Mouse (Mus musculus) hindbrain, embryonic 15.5 days (tissue): ENCODE data around the gene Rbm38. TPM values are rescaled to one million over a fixed set of nuclear protein-coding genes. Genes with fewer than 3 reads are reported as not detected.
A peak's percentile ranks its signal among the peaks of the same experiment; 100 is the strongest.

Experiments used
- ATAC-seq: fragments of 200-750 bp; cut with Nextera tagmentation; 2 replicates; pipeline ENCODE4 v1.8.0; 2017; ENCODE audit warnings: low read depth, moderate number of reproducible peaks, moderate TSS enrichment; ENCODE audit not compliant: low FRiP score
- H3K27ac ChIP-seq: fragments of 300-500 bp; sonication (generic); replicated peaks from 2 replicates; pipeline ENCODE4 v1.5.1; 2015; ENCODE audit warnings: mild to moderate bottlenecking, inconsistent platforms
- H3K27me3 ChIP-seq: fragments of 300-500 bp; sonication (generic); 2 replicates; pipeline ENCODE4 v1.6.1; 2015; ENCODE audit warnings: control low read depth, inconsistent platforms
- H3K36me3 ChIP-seq: fragments of 300-500 bp; sonication (generic); 2 replicates; pipeline ENCODE4 v1.6.1; 2015; ENCODE audit warnings: control low read depth, inconsistent platforms
- H3K4me1 ChIP-seq: fragments of 300-500 bp; sonication (generic); replicated peaks from 2 replicates; pipeline ENCODE4 v1.6.1; 2015; ENCODE audit warnings: control low read depth, inconsistent platforms
- H3K4me2 ChIP-seq: fragments of 300-500 bp; sonication (generic); 2 replicates; pipeline ENCODE4 v1.6.1; 2015; ENCODE audit warnings: moderate library complexity, mild to moderate bottlenecking, inconsistent platforms
- H3K4me3 ChIP-seq: fragments of 300-500 bp; sonication (generic); 2 replicates; pipeline ENCODE4 v1.5.1; 2015; ENCODE audit warnings: mild to moderate bottlenecking, inconsistent platforms
- H3K9ac ChIP-seq: fragments of 300-500 bp; sonication (generic); 2 replicates; pipeline ENCODE4 v1.6.1; 2015; ENCODE audit warnings: inconsistent platforms
- H3K9me3 ChIP-seq: fragments of 300-500 bp; sonication (generic); 2 replicates; pipeline ENCODE4 v1.6.1; 2016; ENCODE audit warnings: control low read depth, inconsistent platforms
- WGBS: fragments of 180-500 bp; shearing (Covaris S2); methylation state at CpG from one replicate; pipeline ENCODE4 v1.1.7; 2015; 5-methylcytosine and 5-hydroxymethylcytosine counted together
- polyA plus RNA-seq: library from polyadenylated mRNA; unstranded; fragments of >200 nt; fragmentation: Nextera tagmentation; extraction: Ambion mirVana; gene quantifications from 2 replicates; pipeline ENCODE4 v1.2.1, GENCODE M21; 2015

Rbm38 gene
- polyA plus RNA-seq, 1 experiment from 2014 or later = 17.3 TPM

DNA sequence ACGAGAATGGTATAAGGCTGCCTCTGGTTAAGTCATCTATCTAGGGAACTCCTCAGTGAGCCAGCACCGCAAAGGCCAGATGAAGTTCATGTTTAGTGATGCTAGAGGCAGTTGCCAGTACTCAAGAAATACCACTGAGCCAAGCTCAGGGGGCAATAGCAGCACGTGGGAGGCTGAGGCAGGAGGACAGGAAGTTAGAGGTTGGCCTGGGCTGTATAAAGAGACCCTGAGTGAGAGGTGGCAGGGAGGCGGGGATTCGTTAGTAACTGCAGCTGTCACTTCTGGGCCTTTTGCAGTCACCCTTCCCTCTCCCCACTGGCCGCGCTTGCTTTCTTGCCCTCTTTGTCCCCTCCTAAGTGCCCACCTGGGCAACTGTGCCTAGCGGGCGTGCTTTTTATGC lies 976 bp upstream of the Rbm38 start:
- H3K9me3 ChIP-seq = no peaks in the 10 kb centered on the region
- peak overlapping the region; percentile 41 for H3K4me3 ChIP-seq
- peaks cover 17% of the 10 kb centered on the region for H3K36me3 ChIP-seq
- peaks cover 26% of the 10 kb centered on the region for H3K27me3 ChIP-seq
- no peak overlapping the region for H3K9ac ChIP-seq
- WGBS = 14% methylated on average over 9 of the region's 9 CpGs
- H3K27ac ChIP-seq = no peak overlapping the region
- H3K4me1 ChIP-seq = peaks cover 39% of the 10 kb centered on the region
- H3K4me2 ChIP-seq = peak overlapping the region; percentile 78
- no peak; the same call in 1 of the 2 replicates for ATAC-seq

DNA sequence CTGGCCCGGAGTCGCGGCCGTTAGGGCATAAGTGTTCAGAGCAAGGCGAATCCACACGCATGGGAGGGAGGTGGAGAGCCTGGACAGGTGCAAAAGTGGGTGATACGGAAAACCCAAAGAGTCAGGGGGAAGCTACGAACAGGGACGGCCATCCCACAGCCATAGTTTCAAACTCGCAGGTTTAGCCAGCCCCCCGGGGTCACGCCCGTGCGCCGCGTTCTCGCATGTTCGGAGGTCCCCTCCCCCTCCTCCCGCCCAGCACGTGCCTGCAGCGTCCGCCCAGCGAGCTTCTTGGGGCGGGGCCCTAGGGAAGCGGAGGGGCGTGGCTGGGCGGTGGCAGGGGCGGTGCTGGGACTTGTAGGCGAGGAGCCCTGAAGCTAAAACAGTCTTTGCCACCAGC lies 508 bp upstream of the Rbm38 start:
- Histone ChIP-seq H3K4me3 (peak overlapping the region; percentile 41), H3K4me1 (peaks cover 43% of the 10 kb centered on the region), H3K36me3 (peaks cover 12% of the 10 kb centered on the region), H3K27me3 (peaks cover 26% of the 10 kb centered on the region), H3K9me3 (no peaks in the 10 kb centered on the region), H3K9ac (0 out of 2 replicates have a peak overlapping the region, but pooled peaks have one; percentile 7), H3K4me2 (peak overlapping the region; percentile 78), H3K27ac (no peak overlapping the region)
- WGBS = under 1% methylated on average over 29 of the region's 29 CpGs
- peak; percentile 44 for ATAC-seq

DNA sequence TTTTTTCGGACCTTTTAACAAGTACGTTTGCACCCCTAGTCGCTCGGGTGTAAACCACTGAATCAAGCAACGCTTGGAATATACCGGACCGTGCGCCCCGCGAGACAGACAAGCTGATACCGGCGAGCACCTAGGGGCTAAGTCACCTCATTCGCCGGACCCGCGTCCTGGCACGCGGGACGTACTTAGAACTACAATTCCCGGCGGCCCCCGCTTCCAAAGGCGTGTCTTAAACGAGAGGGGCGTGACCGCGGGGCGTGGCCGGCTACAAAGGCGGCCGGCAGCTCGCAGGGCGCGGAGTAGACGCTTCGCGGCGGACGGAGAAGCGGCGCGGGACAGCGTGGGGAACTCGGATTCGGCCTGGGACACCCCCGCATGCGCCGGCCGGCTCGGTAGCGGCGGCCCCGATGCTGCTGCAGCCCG lies 1.3 kb downstream of the Rbm38 start:
- Histone ChIP-seq H3K4me3 (peak overlapping the region; percentile 82), H3K27me3 (peaks cover 26% of the 10 kb centered on the region), H3K9me3 (no peaks in the 10 kb centered on the region), H3K4me2 (peak overlapping the region; percentile 66), H3K9ac (peak overlapping the region; percentile 61), H3K27ac (peak overlapping the region; percentile 72), H3K4me1 (peaks cover 58% of the 10 kb centered on the region), H3K36me3 (no peaks in the 10 kb centered on the region)
- WGBS = under 1% methylated on average over 47 of the region's 54 CpGs
- peak; percentile 82 for ATAC-seq

DNA sequence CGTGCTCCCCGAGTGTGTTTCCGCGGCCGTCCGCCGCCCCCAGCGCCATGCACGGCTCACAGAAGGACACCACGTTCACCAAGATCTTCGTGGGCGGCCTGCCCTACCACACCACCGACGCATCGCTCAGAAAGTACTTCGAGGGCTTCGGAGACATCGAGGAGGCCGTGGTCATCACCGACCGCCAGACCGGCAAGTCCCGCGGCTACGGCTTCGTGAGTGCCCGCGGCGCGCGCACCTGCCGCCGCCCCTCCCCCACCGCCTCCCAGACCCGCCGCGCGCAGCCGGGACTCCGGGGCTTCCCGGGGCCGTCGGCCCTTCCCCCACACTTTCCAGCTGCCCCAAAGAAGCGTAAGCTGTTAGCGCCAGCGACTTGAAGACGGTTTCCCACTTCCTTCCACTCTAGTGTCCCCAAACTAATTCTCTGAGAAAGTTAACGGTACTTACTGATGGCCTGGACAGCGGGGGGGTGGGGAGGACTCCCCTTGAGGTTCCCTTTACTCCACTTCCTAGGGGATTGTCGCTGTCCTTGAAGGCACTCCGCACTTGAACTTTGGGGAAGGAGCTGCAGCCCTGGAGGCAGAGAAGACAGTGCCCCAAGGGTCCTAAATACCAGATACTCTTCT lies 1.9 kb downstream of the Rbm38 start:
- peaks cover 60% of the 10 kb centered on the region for H3K4me1 ChIP-seq
- ATAC-seq = peak; percentile 56
- peak overlapping the region; percentile 82 for H3K4me3 ChIP-seq
- H3K4me2 ChIP-seq = peak overlapping the region; percentile 66
- peak overlapping the region; percentile 72 for H3K27ac ChIP-seq
- H3K9ac ChIP-seq = peak overlapping the region; percentile 61
- WGBS = under 1% methylated on average over 49 of the region's 51 CpGs
- no peaks in the 10 kb centered on the region for H3K36me3 ChIP-seq
- no peaks in the 10 kb centered on the region for H3K9me3 ChIP-seq
- H3K27me3 ChIP-seq = peaks cover 26% of the 10 kb centered on the region

DNA sequence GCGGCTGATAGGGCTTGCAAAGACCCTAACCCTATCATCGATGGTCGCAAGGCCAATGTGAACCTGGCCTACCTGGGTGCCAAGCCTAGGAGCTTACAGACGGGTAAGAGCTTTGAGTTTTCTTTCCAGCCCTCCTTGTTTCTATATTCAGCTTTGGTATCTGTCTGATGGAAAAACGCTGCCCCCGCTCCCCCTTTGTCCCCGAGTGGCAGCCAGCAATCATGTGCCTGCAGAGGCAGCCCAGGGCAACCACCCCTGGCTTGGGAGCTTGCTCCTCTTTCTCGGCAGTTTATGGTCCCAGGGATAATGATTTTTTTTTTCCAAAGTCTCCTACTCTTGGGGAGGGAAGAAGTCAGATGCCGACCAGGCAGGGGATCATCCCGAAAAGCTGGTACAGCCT lies 2.5 kb downstream of the Rbm38 start:
- H3K4me2 ChIP-seq = peak overlapping the region; percentile 66
- H3K4me1 ChIP-seq = peaks cover 63% of the 10 kb centered on the region
- peak overlapping the region; percentile 82 for H3K4me3 ChIP-seq
- no peak for ATAC-seq
- 29% methylated on average over 10 of the region's 10 CpGs for WGBS
- H3K36me3 ChIP-seq = no peaks in the 10 kb centered on the region
- no peak overlapping the region for H3K27ac ChIP-seq
- no peaks in the 10 kb centered on the region for H3K9me3 ChIP-seq
- H3K27me3 ChIP-seq = peaks cover 26% of the 10 kb centered on the region
- H3K9ac ChIP-seq = peak overlapping the region; percentile 61; the same call in 1 of the 2 replicates

DNA sequence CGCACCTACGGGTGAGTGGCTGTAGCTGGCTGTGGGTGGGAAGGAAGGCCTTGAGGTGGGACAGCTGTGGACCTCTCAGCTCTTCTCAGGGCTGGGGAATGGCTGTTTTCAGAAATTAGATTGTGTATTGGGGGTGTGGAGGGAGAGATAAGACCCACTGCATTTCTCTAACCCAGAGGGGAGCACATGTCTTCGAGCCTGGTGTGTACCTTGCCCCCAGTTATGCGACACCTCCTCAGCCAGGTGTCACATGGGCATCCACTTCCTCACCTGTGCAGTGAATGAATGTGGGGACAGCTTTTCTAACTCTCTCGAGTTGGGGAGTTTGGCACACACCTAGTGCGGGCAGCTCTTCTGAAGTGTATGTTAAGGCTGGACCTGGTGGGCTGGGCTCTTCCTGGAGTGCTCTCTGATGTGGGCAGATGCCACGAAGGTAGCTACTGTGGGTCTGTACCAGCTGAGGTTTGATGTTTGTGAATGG lies 3.1 kb downstream of the Rbm38 start:
- Histone ChIP-seq H3K36me3 (no peaks in the 10 kb centered on the region), H3K27me3 (peaks cover 26% of the 10 kb centered on the region), H3K4me3 (peak overlapping the region; percentile 82; the same call in 1 of the 2 replicates), H3K9ac (no peak overlapping the region), H3K27ac (no peak overlapping the region), H3K4me1 (peaks cover 65% of the 10 kb centered on the region), H3K9me3 (no peaks in the 10 kb centered on the region), H3K4me2 (peak overlapping the region; percentile 66)
- ATAC-seq = no peak
- 92% methylated on average over 7 of the region's 7 CpGs for WGBS

DNA sequence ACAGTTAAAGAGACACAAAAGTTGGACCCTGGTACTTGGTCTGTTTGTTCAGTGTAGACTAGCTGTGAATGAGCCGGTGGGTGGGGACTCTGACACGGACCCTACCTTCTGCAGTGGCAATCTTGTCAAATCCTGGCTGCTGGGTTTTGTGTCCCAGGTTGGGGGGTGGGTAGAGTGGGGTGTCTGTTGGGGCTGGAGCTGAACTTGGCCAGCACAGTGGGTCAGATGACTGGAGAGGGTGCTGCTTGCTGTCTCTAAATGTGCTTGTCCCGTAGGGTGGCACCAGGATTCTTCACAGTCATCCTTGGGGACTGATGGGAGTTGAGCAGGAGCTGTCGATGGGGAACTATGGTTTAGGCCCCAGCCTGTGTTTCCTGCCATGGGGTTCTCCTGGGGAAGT lies 3.7 kb downstream of the Rbm38 start:
- Histone ChIP-seq H3K4me2 (peak overlapping the region; percentile 66), H3K4me3 (no peak overlapping the region), H3K9me3 (no peaks in the 10 kb centered on the region), H3K36me3 (no peaks in the 10 kb centered on the region), H3K27ac (no peak overlapping the region), H3K9ac (no peak overlapping the region), H3K4me1 (peaks cover 65% of the 10 kb centered on the region), H3K27me3 (peaks cover 22% of the 10 kb centered on the region)
- WGBS = 80% methylated on average over 4 of the region's 4 CpGs
- no peak for ATAC-seq

DNA sequence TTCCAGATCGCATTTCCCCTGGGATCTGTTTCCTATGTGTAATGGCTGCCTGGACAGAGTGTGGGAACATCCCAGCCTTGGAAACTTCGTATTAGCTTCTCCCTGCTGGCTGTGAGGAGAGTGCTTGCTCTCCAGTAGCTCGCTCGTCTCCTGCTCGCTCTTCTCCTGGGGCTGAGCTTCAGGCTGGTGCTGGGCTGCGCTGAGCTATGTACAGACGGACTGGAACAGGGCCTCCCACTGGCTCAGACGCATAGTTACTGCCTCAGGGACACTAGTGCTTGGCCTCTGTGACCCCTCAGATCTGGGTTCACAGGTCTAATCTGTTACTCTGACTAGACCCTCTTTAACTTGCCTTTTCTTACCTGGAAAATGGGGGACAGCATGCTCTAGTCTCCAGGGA lies 4.1 kb downstream of the Rbm38 start:
- H3K27me3 ChIP-seq = peaks cover 17% of the 10 kb centered on the region
- H3K4me3 ChIP-seq = no peak overlapping the region
- H3K4me1 ChIP-seq = peaks cover 64% of the 10 kb centered on the region
- 64% methylated on average over 8 of the region's 8 CpGs for WGBS
- no peak overlapping the region for H3K4me2 ChIP-seq
- no peak overlapping the region for H3K9ac ChIP-seq
- no peak overlapping the region for H3K27ac ChIP-seq
- H3K9me3 ChIP-seq = no peaks in the 10 kb centered on the region
- H3K36me3 ChIP-seq = no peaks in the 10 kb centered on the region
- no peak for ATAC-seq

DNA sequence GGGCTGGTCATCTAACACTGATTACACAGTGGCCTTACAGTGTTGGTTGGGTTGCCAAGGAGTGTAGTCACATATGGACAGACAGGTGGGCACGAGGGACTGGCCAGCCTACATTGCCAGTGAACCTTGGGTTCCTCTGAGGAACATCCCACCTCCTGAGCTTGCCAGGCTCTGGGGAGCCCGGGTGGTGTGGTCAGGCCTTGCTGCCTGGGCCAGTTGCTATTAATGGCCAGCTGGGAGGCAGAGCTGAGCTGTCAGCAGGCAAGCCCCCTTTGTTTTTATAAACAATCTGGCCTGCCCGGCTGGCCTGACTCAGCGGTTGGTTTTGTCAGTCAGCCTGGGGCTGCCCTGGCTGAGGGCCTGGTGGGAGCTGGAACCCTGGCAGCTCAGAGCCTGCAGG lies 4.6 kb downstream of the Rbm38 start:
- no peak overlapping the region for H3K27ac ChIP-seq
- no peak overlapping the region; the same call in 1 of the 2 replicates for H3K9ac ChIP-seq
- 22% methylated on average over 4 of the region's 4 CpGs for WGBS
- no peaks in the 10 kb centered on the region for H3K9me3 ChIP-seq
- no peak for ATAC-seq
- H3K36me3 ChIP-seq = no peaks in the 10 kb centered on the region
- no peak overlapping the region for H3K4me3 ChIP-seq
- no peak overlapping the region for H3K4me2 ChIP-seq
- H3K4me1 ChIP-seq = peaks cover 59% of the 10 kb centered on the region
- peaks cover 13% of the 10 kb centered on the region for H3K27me3 ChIP-seq

DNA sequence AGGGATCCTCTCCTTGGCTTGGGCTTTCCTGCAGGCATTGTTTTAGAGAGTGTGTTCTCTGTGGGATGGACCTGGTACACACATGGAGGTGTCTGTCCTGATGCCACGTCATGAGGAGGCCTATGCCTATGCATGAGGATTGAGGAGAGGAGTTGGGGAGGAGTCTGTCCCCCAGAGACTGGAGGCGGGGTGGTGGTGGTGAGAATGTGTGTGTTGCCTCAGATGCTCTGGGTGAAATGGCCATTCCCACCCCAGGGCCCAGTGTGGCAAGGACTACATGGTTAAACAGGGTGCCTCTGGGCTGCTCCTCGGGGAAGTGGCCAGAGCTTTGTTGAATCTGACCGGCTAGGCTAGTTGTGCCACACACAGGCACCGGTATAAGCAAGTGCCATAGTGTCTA lies 6.0 kb downstream of the Rbm38 start:
- no peaks in the 10 kb centered on the region for H3K9me3 ChIP-seq
- H3K27ac ChIP-seq = no peak overlapping the region
- no peak overlapping the region for H3K4me2 ChIP-seq
- no peaks in the 10 kb centered on the region for H3K36me3 ChIP-seq
- H3K4me1 ChIP-seq = peaks cover 51% of the 10 kb centered on the region
- WGBS = 86% methylated on average over 5 of the region's 5 CpGs
- H3K9ac ChIP-seq = no peak overlapping the region
- ATAC-seq = no peak
- no peak overlapping the region for H3K4me3 ChIP-seq
- H3K27me3 ChIP-seq = peaks cover under 1% of the 10 kb centered on the region; the same call in 1 of the 2 replicates

DNA sequence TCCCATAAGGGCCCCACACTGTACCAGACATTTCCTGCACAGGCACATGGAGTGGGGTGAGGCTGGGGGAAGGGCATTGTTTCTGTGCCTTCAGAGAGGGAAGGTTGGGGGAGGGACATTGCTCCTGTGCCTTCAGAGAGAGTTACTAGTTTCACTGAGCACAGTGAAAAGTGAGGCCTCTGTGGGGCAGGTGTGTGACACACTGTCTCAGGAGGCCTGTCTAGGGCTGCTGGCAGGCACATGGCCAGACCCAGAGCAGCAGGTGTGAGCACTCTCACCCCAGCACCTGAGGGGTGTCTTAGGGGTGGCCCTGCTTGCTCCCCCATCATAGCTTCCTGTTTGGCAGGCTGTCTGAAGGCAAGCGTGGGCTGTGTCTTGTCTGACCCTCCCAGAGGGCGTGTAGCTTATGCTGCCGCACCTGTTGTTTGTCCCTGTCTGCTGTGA lies 6.4 kb downstream of the Rbm38 start:
- H3K36me3 ChIP-seq = 0 out of 2 replicates have a peak, but pooled peaks cover 1% of the 10 kb centered on the region
- 92% methylated on average over 3 of the region's 3 CpGs for WGBS
- H3K27me3 ChIP-seq = no peaks in the 10 kb centered on the region
- H3K4me3 ChIP-seq = no peak overlapping the region
- peaks cover 49% of the 10 kb centered on the region for H3K4me1 ChIP-seq
- no peak overlapping the region for H3K27ac ChIP-seq
- H3K9me3 ChIP-seq = no peaks in the 10 kb centered on the region
- H3K4me2 ChIP-seq = no peak overlapping the region
- ATAC-seq = no peak
- H3K9ac ChIP-seq = no peak overlapping the region

DNA sequence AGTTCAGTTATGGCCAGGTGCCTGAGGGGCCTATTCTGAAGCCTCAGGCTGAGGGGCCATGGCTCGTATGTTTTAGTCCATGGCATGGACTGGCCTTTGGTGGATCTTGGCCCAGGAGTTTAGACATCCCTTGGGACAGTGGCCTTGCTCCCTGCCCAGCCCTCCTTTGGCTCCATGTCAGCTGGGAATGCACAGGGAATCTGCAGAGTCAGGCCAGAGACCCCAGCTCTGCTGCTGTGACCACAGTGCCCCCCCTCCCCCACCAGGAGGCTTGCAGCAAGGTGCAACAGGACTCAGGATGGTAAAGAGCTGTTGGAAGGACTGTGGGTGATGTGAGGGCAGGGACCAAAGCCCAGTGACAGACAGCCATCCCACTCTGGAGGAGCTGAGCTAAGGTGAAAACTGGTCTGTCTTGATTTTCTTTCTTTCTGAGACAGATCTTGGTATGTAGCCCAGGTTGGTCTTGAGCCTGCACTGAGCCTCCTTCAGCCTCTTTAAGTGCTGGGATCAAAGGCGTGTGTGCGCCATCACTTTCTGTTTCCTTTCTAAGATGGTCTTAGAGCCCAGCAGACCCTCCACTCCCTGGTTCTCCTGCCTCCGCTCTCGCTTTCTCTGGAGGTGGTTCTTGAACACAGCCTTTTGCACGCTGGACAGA lies 7.0 kb downstream of the Rbm38 start:
- WGBS = 85% methylated on average over 6 of the region's 6 CpGs
- H3K36me3 ChIP-seq = 0 out of 2 replicates have a peak, but pooled peaks cover 6% of the 10 kb centered on the region
- no peak overlapping the region for H3K27ac ChIP-seq
- H3K4me2 ChIP-seq = no peak overlapping the region
- H3K9me3 ChIP-seq = no peaks in the 10 kb centered on the region
- ATAC-seq = no peak
- H3K4me3 ChIP-seq = no peak overlapping the region
- H3K4me1 ChIP-seq = peaks cover 47% of the 10 kb centered on the region
- no peaks in the 10 kb centered on the region for H3K27me3 ChIP-seq
- H3K9ac ChIP-seq = no peak overlapping the region
